Mouse (Mus musculus) limb, embryonic 11.5 days (tissue): ENCODE data around the gene Wdr93. TPM values are rescaled to one million over a fixed set of nuclear protein-coding genes. Genes with fewer than 3 reads are reported as not detected.

Source experiments
- ATAC-seq: fragments of 200-750 bp; cut with Nextera tagmentation; 2 replicates; pipeline ENCODE4 v1.8.0; 2017; ENCODE audit warnings: low read depth; ENCODE audit not compliant: insufficient number of reproducible peaks, low FRiP score, low TSS enrichment
- DNase-seq: peaks from one replicate; pipeline ENCODE4 v3.0.0-alpha.2; 2015; ENCODE audit warnings: low spot score
- H3K27ac ChIP-seq: fragments of 300-500 bp; sonication (generic); replicated peaks from 2 replicates; pipeline ENCODE4 v1.5.1; 2014; ENCODE audit warnings: low read depth, mild to moderate bottlenecking, low read length
- H3K27me3 ChIP-seq: fragments of 300-500 bp; sonication (generic); 2 replicates; pipeline ENCODE4 v1.6.1; 2014; ENCODE audit warnings: mild to moderate bottlenecking, low read length, mixed read lengths; ENCODE audit not compliant: control insufficient read depth, insufficient read depth
- H3K36me3 ChIP-seq: fragments of 300-500 bp; sonication (generic); 2 replicates; pipeline ENCODE4 v1.6.1; 2014; ENCODE audit warnings: mild to moderate bottlenecking, low read length, moderate library complexity, mixed read lengths; ENCODE audit not compliant: control insufficient read depth, insufficient read depth
- H3K4me1 ChIP-seq: fragments of 300-500 bp; sonication (generic); 2 replicates; pipeline ENCODE4 v1.6.1; 2014; ENCODE audit warnings: low read length, mixed read lengths; ENCODE audit not compliant: control insufficient read depth, insufficient read depth
- H3K4me2 ChIP-seq: fragments of 300-500 bp; sonication (generic); 2 replicates; pipeline ENCODE4 v1.6.1; 2014; ENCODE audit warnings: low read depth, mild to moderate bottlenecking, moderate library complexity; ENCODE audit not compliant: severe bottlenecking
- H3K4me3 ChIP-seq: fragments of 300-500 bp; sonication (generic); 2 replicates; pipeline ENCODE4 v1.5.1; 2014; ENCODE audit warnings: low read depth, low read length
- H3K9ac ChIP-seq: fragments of 300-500 bp; sonication (generic); 2 replicates; pipeline ENCODE4 v1.6.1; 2014; ENCODE audit warnings: mild to moderate bottlenecking, low read length
- H3K9me3 ChIP-seq: fragments of 300-500 bp; sonication (generic); 2 replicates; pipeline ENCODE4 v1.6.1; 2016; ENCODE audit warnings: low read length; ENCODE audit not compliant: control insufficient read depth
- WGBS: fragments of 180-500 bp; shearing (Covaris S2); extraction: QIAGEN DNeasy Blood & Tissue Kit; methylation state at CpG from one replicate; pipeline ENCODE4 v1.1.7; 2014; 5-methylcytosine and 5-hydroxymethylcytosine counted together
- polyA plus RNA-seq: library from polyadenylated mRNA; unstranded; fragments of >200 nt; fragmentation: Nextera tagmentation; extraction: Ambion mirVana; gene quantifications from 2 replicates; pipeline ENCODE4 v1.2.1, GENCODE M21; 2014

Gene Wdr93
- polyA plus RNA-seq, result 0.07 TPM in 1 of 2 replicates, not detected in the other

- no peak within 1 kb of the TSS for H3K27ac ChIP-seq
- peak; percentile 86 for DNase-seq
- peak within 1 kb of the TSS; percentile 97 for H3K4me2 ChIP-seq
- peak within 1 kb of the TSS; percentile 81 for H3K4me3 ChIP-seq
- H3K9me3 ChIP-seq, result no peaks in the 10 kb centered on the region
- ATAC-seq, result peak; percentile 86
- peak within 1 kb of the TSS; percentile 60 for H3K9ac ChIP-seq
- WGBS, result 2% methylated on average over 46 of the region's 46 CpGs
- no peaks in the 10 kb centered on the region for H3K36me3 ChIP-seq
- no peaks in the 10 kb centered on the region for H3K27me3 ChIP-seq
- H3K4me1 ChIP-seq, result no peaks in the 10 kb centered on the region
Observed at GRCm38 (mm10) chr7:79742659-79743536, at the start of gene Wdr93, which contains the start of gene Pex11a. TSS of gene Wdr93 (plus strand) at chr7:79743163. TSS of gene Pex11a (minus strand) at chr7:79743131.

DNA sequence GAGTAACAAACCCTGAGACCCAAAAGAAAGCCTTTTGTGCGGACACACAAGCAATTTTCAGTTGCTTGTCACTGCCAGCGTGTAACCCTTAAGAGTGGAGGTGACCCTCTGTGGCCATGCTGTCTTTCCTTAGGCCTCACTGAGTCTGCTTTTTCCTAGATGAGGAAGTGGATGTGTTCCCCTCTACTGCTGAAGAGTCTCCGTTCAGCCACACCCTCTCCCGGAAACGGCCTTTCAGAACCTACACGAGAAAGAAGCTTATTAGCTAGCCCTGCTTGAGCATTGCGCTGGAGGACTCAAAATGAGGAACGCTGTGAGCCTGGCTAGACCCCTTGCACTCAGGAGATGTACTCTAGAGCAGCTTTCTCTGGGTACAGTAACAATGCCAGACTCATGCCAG, 46.5 kb upstream of the Wdr93 start:
- Histone ChIP-seq H3K27ac (no peak overlapping the region), H3K9me3 (no peaks in the 10 kb centered on the region), H3K4me3 (no peak overlapping the region), H3K4me1 (no peaks in the 10 kb centered on the region), H3K36me3 (peaks cover 34% of the 10 kb centered on the region), H3K27me3 (no peaks in the 10 kb centered on the region), H3K4me2 (no peak overlapping the region), H3K9ac (no peak overlapping the region)
- no peak for DNase-seq
- no peak for ATAC-seq
- WGBS, result 88% methylated on average over 8 of the region's 8 CpGs

- no peaks in the 10 kb centered on the region for H3K27me3 ChIP-seq
- peaks cover 9% of the 10 kb centered on the region; the same call in 1 of the 2 replicates for H3K36me3 ChIP-seq
- 88% methylated on average over 16 of the region's 16 CpGs for WGBS
- no peak overlapping the region for H3K27ac ChIP-seq
- H3K4me2 ChIP-seq, result no peak overlapping the region
- H3K9me3 ChIP-seq, result no peaks in the 10 kb centered on the region
- no peak overlapping the region for H3K9ac ChIP-seq
- no peak for DNase-seq
- ATAC-seq, result no peak
- no peak overlapping the region for H3K4me3 ChIP-seq
- H3K4me1 ChIP-seq, result no peaks in the 10 kb centered on the region
Observed at GRCm38 (mm10) chr7:79702755-79703154, 40.2 kb upstream of the Wdr93 start.

DNA sequence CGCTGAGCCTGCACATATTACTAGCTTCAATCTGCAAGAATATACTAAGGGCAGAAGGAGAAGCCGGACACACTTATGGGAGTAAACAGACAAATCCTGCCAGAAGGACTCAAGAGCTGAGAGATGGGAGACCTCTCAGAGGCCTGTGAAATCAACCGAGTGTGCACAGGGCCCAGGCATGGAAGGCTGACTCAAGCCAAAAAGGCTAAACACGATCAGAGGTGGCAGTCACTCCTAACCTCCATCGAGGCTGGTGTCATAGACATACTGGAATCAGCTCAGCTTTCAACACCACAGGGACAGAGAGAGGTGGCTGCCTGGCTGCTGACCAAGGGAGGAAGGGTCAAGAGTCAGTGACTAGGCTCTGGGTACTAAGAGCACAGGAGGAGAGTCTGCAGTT, 37.8 kb upstream of the Wdr93 start:
- no peak for ATAC-seq
- 88% methylated on average over 5 of the region's 5 CpGs for WGBS
- H3K36me3 ChIP-seq, result peaks cover 7% of the 10 kb centered on the region; the same call in 1 of the 2 replicates
- no peak overlapping the region for H3K4me3 ChIP-seq
- H3K9ac ChIP-seq, result no peak overlapping the region
- DNase-seq, result no peak
- H3K27ac ChIP-seq, result no peak overlapping the region
- H3K27me3 ChIP-seq, result peaks cover 4% of the 10 kb centered on the region; the same call in 1 of the 2 replicates
- H3K4me1 ChIP-seq, result no peaks in the 10 kb centered on the region
- H3K4me2 ChIP-seq, result no peak overlapping the region
- H3K9me3 ChIP-seq, result no peaks in the 10 kb centered on the region

DNA sequence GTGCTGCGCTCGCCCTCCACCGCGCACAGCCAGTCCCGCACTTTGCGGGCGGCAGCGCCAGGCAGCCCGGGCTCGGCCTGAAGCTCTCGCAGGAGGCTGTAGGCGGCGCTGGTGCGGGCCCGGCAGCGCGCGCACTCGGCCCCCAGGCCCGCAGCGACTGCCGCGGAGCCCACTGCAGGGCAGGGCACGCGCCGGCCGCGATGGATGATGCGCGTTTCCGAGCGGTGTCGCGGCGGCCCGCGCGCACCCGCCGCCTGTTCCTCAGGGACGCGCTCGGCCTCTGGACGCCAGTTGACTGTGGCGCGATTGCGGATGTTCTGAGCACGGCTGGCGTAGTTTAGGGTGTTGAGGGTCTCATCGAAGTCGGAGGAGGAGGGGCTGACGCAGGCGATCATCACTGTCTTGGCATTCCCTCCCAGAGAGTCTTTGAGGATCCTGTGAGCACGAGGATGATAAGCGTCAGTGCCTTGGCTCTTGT, 32.8 kb upstream of the Wdr93 start:
- H3K36me3 ChIP-seq, result peaks cover 4% of the 10 kb centered on the region; the same call in 1 of the 2 replicates
- peak; percentile 74 for DNase-seq
- H3K9ac ChIP-seq, result peak overlapping the region; percentile 53
- WGBS, result 2% methylated on average over 51 of the region's 55 CpGs
- no peak overlapping the region for H3K27ac ChIP-seq
- no peaks in the 10 kb centered on the region for H3K9me3 ChIP-seq
- peak overlapping the region; percentile 34 for H3K4me3 ChIP-seq
- H3K4me1 ChIP-seq, result peaks cover 5% of the 10 kb centered on the region
- peaks cover 12% of the 10 kb centered on the region; the same call in 1 of the 2 replicates for H3K27me3 ChIP-seq
- H3K4me2 ChIP-seq, result peak overlapping the region; percentile 79
- no peak for ATAC-seq

DNA sequence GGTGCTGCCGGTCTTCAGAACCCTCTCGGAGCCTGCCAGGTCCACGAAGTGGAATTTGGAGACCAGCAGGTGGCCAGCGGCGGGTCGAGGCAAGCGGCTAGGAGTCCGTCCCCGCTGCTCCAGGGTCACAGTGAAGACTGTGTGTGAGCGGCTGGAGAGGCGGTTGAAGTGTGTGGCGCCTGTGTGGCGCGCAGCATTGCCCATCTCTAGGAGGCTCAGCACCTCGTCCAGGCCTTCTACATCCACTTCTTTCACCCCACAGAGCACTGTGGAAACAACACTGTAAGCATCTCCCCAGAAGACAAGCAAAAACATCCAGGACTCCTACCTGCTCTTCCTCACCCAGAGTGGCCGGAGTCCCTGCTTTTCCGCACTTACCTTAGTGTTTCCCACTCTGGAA, 32.1 kb upstream of the Wdr93 start:
- Histone ChIP-seq H3K9ac (no peak overlapping the region), H3K27me3 (peaks cover 12% of the 10 kb centered on the region; the same call in 1 of the 2 replicates)

DNA sequence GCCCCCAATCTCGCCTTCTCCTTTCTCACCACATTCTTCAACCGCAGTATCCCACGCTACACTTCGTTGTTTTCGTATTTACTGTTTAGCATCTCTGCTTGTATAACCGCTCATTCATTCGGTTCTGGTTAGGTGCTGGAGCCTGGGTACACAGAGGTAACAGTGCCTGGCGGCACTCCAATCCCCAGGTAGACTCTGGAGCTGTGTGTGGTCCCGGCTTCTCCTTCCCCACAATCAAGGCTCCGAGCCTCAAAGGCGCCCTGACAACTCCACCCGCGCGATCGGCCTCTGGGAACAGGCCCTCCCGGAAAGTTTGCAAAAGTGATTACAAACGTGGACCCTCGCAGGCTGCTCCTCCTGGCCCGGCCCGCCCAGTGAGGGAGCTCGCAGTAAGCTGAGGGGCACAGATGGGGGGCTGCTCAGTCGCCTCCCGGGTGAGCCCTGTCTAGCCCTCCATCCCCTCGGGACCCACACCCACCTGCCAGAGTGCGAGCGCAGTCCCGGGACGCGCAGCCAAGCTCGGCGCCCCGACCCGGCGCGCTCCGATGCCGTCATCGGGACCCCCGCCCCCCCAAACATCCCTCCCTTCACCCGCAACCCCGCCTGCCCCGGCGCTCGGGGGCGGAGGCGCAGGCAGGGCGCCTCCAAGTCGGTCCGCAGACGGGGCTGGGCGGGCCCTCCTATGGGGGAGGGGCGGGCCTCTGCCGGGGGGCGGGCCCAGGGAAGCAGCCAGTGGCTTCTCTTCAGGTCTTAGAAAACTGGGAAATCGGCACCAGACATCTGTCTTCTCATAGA, 27.6 kb upstream of the Wdr93 start, which contains the start of gene Kif7:
TSS of gene Kif7 (minus strand) at position 534 of the 795 bp plus-strand sequence.
- H3K36me3 ChIP-seq, result no peaks in the 10 kb centered on the region; the same call in 1 of the 2 replicates
- H3K27ac ChIP-seq, result no peak within 1 kb of the TSS
- WGBS, result under 1% methylated on average over 45 of the region's 55 CpGs

More for the DNA sequence above, 32.1 kb upstream of the Wdr93 start:
- WGBS, result 30% methylated on average over 17 of the region's 17 CpGs
- ATAC-seq (no peak), DNase-seq (no peak)
- Histone ChIP-seq H3K36me3 (peaks cover 4% of the 10 kb centered on the region), H3K4me1 (peaks cover 5% of the 10 kb centered on the region), H3K27ac (no peak overlapping the region), H3K4me3 (no peak overlapping the region), H3K4me2 (no peak overlapping the region; the same call in 1 of the 2 replicates), H3K9me3 (no peaks in the 10 kb centered on the region)

More for the DNA sequence above, 27.6 kb upstream of the Wdr93 start, which contains the start of gene Kif7:
- Histone ChIP-seq H3K9me3 (no peaks in the 10 kb centered on the region), H3K27me3 (peaks cover 7% of the 10 kb centered on the region; the same call in 1 of the 2 replicates), H3K4me3 (peak within 1 kb of the TSS; percentile 84), H3K4me1 (peaks cover 5% of the 10 kb centered on the region), H3K4me2 (peak within 1 kb of the TSS; percentile 80), H3K9ac (peak within 1 kb of the TSS; percentile 75)
- ATAC-seq, result peak; percentile 92
- peak; percentile 93 for DNase-seq
